Mouse (Mus musculus) heart, adult 2 months (tissue): ENCODE results near the gene Emc10.

Experiments used
- EP300 ChIP-seq: fragments of 200-500 bp; IDR thresholded peaks from 2 replicates; pipeline ENCODE4 v1.6.1; 2011; ENCODE audit warnings: low read depth, low read length, control low read depth; ENCODE audit not compliant: insufficient read depth
- POLR2A ChIP-seq: fragments of 200-500 bp; IDR thresholded peaks from 2 replicates; pipeline ENCODE4 v1.6.1; 2011; ENCODE audit warnings: mild to moderate bottlenecking, low read depth, low read length, control low read depth; ENCODE audit not compliant: insufficient read depth

DNA sequence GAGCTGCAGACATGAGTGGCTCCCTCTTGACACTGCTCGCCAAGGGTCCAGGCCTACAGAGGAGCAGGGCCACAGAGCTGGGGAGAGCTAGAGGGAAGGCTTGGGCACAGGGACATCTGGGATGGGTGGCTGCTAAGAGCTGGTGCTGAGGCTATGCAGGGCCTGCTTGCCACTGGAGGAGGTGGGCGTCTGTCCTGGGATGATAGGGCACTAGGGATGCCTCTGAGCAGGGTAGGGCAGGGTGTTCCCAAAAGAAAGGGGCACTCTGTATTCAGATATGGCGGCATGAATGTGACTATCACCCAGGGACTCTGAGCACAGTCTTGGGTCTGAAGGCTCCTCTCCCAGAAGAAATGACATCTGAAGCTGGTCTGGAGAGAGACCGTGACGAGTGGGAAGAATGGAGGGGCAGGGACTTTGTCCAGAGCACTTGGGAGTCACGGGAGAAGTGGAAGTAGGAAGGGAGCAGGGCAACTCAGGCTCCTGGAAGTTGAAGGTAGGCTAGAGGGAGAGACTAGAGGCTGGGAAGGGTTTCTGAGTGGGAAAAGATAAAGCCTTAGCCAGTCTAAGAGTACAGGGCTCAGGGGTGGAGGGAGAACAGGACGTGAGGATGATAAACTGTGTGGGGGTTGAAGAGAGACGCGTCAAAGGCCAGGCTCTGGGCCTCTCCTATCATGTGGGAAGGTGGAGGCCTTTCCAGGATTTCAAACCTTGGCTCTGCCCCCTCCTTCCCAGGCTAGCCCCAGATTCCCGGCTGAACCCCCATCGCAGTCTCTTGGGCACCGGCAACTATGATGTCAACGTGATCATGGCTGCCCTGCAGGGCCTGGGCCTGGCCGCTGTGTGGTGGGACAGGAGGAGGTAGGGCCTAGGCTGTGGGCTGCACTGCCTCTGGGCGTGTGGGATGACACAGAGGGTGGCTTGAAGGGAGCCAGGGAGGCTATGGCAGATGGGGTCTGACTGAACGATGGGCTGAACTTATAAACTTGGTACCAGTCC, 26.4 kb downstream of the Emc10 start:
- no peak for TF ChIP-seq POLR2A
- no peak for TF ChIP-seq EP300
